Mouse (Mus musculus): ENCODE measurements at regions not wholly inside any gene's neighbourhood (a gene's known extent, or its start where the extent isn't known, plus 50 kb on each side); places are given as distances from the start of the nearest gene placed in this dataset.

DNA sequence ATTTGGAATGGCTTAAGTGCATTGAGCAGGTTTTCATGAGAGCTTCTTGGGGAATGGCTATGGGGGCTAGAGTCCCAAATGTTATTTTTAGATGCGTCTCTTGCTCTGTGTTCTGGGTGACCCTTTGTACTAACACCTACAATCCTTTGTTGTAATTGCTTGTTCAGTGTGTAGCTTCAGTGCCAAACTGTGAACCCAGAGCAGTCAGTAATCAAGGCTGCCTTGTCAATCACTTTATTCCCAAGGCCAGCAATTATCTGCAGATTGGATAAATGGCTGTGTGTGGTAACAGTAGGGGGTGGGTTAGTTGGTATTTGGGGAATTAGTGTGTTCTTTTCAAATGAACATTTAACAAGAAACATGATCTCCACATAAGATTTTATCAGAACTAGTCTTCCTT is 390.4 kb downstream of the Poteg start:
- no peak for DNase-seq (ENCODE audit: low read depth, low spot score)

DNA sequence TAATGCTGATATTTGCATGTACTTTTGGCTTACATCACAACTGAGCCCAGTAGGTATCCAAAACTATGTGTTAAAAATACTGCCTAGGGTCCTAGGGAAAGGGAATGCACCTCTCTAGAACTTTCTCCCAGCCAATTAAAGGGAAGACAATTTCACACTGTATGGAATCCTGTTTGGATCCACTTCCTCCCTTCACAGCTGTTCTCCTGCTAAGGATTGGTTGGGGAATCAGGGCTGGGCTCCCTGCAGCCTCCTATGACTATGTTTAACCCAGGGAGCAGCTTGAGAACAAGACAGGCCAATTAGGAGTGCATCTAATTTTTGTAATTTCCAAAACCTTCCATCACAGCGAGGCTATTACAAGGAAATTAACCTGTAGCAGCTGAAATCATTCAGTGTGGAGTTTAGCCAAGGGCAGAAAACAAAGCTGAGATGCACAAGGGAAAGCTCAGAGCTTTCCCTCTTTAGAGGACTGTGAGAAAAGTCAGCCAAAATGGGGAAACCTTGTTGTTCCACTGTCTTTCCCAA is 419.1 kb downstream of the Poteg start:
- DNase-seq (ENCODE audit: low read depth, low spot score): peak; percentile 0

DNA sequence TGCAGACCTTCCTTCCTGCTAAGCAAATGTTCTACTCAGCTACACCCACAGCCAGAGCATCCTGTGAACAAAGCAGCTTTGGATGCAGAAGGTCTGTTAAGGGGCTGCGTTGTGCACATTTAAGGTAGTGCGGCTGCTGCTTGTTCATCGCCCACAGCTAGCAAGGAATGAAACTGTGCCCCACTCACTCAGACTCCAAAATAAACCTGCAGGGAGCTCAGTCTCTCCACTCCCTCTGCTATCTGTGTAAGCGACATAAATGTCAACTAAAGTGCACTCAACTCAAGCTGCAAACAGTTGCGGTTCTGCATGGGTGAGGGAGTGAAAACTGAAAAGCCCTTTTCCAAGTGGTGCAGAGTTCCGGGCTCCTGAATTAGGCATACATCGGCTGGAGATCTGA is 421.1 kb downstream of the Poteg start:
- no peak for DNase-seq (ENCODE audit: low read depth, low spot score)

DNA sequence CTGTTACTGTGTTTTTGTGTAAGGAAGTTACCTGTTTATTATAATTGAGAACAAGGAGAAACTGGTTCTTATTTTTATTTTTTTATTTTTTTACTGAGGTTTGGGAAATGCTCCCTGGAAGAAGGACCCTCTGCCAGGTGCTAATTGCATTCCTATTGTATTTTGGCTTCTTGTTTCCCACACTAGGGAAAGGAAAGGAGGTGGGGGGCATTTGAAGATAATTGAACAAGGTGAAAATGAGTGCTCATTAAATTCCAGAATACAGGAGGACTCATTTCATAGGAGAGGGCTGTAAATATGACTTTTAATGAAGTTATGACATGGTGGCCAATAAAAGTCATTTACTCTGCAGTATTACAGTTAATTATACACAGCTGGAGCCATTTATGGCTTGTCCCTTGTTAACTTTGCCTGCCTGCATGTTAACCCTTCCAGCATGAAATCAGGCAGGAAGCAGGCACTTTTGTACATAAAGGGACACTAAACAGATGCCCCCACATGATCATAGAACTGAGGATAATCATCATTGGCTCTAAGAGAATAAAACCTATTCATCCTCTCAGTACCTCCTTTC is 430.3 kb downstream of the Poteg start:
- DNase-seq (ENCODE audit: low read depth, low spot score): no peak

DNA sequence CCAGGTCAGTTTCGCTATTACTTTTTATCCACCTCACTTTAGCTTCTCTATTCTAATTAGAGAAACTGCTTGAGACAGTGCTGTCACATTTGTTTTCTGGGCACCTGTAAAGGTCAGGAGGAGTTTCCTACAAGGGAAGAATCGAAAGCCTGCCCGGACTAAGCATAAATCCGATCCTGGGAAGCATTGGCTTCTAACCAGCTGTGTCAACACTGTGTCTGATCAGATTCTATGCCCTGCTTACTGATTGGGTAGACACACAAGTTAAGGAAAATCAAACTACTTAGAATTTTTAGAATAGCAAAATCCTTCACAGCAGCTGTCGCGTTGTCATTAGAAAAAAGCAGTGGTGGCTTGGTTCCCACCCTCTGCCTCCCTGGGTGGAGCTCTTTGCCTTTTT is 441.8 kb downstream of the Poteg start:
- no peak for DNase-seq (ENCODE audit: low read depth, low spot score)

DNA sequence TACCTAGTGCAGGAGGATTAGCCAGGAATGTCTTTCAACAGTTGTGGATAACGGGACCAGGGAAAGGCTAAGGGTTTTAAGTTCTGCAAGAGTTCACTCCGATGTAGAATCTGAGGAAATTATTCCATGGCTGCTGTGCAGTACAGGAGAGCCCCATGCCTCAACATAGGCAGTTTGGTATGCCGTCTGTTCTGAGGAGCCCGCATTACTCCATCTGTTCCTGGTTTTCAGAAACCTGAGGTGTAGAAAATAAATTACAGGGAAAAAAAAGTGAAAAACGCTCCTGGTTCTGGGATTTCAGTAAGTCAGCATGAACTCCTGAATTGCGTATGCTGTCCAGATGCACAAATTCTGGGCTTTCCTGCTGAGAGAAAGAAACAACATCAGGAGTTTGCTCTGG is 446.9 kb downstream of the Poteg start:
- no peak for DNase-seq (ENCODE audit: low read depth, low spot score)

DNA sequence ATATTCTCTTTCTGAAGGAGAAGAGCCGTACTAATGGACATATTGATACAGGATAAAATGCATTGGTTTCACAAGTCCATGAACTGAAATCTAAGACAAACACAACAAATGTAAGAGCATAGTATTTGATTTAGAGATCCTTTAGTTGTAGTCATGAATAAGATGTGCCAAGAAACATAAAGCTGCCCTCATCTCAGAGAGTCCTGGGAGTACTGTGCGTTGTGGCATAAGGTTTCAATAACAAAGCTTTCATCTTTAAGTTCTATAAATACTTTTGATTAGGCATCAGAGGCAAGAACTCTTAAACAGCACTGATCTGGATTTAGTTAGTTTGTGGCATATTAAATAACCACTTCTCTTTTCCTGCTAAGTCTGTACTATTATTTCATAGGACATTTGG is 452.6 kb downstream of the Poteg start:
- no peak for DNase-seq (ENCODE audit: low read depth, low spot score)

DNA sequence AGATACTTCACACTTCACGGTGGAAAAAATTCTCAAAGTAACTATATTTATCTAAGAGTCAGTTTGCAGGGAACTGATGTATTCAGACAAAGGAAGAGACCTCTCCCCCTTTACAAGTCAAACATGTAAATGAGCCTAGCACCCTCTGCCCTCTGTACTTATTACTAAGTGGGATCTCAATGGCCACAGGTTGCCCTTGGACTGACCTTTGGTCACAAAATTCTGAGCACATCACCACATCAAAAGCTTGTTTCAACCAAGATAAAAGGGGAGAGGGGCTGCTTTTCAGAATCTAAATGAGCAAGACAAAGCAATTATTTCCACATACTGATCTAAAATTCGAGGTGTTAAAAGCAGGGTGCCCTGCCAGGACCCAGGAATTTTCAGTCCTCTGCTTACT is 456.3 kb downstream of the Poteg start:
- DNase-seq (ENCODE audit: low read depth, low spot score): no peak

DNA sequence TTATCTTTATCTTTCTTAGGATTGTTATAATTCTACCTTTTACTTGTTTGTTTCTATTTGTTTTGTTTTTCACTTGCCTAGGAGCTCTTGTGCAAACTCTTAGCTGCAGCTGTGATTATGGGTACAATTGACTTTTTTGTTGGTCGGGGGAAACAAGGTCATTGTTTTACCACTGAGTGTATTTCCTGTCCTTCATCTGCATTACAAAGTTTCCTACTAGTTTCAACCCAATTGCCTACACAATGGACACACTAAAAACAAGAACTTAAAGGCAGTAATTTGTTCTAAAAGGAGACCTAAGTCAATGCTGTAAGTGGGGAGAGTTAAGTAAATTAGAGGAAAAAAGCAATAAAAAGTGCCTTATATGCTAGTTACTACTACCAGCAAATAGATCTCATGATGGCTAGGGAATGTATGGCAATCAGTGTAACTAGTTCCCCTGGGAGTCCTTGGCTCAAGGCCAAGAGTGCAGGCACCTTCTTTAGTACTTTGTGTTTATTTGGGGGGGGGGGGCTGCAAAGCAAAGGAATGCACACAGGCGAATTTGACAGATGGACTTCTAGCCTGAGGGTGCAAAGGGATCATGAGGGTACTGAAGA is 462.0 kb downstream of the Poteg start:
- DNase-seq (ENCODE audit: low read depth, low spot score): no peak

DNA sequence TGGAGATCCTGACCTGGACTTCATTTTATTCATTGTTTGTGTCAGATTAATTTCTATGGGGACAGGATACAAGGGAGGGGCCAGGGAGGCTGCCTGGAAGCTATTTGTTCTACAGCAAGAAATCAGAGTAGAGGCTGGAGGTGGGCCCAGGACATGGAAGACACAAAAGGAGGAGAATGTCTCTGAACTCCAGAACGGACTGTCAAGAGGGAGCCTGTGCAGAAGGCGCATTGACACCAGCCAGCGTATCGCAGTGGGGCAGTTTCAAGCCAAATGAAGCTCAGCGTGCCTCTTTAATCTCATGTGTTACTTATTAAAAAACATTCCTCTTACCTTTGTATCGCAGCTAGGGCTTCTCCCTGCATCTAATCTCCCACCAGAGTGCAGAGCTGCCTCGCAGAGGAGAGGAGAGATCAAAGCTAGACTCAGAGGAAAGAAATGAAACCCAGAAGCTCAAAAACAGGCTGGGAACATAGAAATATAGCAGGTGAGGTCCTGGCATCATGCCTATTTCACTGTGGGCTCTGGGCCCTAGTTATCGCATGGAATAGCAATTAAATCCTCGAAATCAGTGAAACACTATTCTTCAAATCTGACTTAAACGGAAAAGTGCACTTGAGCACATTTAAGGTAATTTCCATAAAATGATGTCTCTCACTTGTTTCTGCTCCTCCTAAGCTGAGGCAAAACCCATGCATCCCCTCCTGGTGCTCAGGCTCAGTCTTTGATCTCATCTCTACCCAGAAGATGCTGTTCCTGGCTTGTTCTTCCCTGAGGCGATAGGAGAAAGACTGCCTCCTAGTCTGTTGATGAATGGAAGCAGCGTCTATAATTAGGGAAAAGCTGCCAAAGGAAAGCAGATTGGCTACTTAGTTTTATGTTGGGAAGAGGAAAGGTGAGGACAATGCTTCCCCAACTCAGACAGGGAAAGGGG is 491.4 kb downstream of the Poteg start:
- DNase-seq (ENCODE audit: low read depth, low spot score): no peak

DNA sequence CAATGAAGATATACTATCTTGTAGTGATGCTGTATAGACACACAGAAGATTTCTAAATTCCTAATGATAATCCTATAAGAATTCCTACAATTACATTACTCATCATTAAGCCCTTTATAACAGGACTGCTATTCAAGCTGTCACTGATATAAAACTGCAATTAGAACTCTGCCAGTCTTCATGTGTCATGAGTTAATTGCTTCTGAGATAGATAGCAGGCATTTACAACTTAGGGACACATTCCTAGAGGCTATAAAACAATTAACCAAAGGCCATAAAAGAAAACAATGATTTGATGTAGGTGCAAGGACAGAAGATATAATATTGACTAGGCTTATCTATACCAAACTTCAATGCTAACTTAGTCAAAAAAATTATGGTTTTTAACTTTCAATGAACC is 507.5 kb downstream of the Poteg start:
- no peak for DNase-seq (ENCODE audit: low read depth, low spot score)

DNA sequence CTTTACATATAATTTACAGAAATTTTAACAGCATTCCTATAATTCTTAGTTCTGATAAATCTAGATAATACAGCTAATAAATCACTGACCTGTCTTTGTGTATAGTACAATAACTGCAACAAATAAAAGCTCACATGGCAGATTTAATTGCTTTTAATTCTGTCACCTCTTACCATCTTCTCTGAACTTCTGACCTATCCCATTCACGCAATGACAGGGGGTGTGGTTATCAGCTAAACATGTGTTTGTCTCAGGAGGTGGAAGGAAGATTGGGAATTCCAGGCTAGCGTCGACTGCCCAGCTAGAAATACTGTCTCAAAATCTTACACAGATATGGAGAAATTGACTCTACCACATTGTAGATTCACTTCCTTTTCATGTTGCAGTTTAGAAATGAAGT is 533.5 kb downstream of the Poteg start:
- DNase-seq (ENCODE audit: low read depth, low spot score): no peak

DNA sequence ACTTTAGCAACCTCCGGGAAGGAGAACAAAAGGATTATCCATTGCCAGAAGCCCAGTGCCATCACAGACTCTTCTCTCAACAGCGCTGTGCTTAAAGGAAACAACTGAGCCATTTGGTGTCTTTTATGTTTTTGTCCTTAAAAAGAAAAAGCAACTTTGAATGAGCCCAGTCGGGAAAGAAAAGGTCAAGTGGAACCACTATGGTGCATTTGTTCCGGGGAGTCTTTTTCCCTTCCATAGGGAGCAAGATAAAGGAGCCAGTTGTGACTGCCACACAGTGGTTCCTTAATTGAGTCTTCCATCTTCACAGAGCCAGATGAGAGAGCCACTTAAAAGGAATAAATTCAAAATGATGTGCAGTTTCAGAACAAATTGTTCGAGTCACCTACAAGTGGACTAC is 534.3 kb downstream of the Poteg start:
- no peak for DNase-seq (ENCODE audit: low read depth, low spot score)

DNA sequence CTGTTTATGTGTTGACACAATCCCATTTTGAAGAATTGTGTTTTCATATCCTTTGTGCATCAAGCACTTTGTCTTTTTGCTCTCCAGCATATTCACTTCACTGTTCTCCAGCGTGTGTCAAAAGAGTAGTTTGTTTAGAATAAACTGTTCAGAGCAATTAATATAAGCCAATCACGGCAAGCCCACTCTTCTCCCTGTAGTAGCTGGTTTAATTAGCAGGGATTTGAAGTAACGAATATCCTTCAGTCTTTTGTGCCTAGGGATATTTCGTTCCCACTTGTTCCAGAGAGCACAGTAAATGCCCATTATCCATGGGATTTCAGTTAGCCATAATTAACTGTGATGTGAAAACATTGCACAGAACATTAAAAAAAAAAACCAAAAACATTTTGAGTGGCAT is 565.4 kb downstream of the Poteg start:
- DNase-seq (ENCODE audit: low read depth, low spot score): no peak

Data from retina, adult 2 months (tissue).